Mouse (Mus musculus): ENCODE results near the gene Prrt2.

DNA sequence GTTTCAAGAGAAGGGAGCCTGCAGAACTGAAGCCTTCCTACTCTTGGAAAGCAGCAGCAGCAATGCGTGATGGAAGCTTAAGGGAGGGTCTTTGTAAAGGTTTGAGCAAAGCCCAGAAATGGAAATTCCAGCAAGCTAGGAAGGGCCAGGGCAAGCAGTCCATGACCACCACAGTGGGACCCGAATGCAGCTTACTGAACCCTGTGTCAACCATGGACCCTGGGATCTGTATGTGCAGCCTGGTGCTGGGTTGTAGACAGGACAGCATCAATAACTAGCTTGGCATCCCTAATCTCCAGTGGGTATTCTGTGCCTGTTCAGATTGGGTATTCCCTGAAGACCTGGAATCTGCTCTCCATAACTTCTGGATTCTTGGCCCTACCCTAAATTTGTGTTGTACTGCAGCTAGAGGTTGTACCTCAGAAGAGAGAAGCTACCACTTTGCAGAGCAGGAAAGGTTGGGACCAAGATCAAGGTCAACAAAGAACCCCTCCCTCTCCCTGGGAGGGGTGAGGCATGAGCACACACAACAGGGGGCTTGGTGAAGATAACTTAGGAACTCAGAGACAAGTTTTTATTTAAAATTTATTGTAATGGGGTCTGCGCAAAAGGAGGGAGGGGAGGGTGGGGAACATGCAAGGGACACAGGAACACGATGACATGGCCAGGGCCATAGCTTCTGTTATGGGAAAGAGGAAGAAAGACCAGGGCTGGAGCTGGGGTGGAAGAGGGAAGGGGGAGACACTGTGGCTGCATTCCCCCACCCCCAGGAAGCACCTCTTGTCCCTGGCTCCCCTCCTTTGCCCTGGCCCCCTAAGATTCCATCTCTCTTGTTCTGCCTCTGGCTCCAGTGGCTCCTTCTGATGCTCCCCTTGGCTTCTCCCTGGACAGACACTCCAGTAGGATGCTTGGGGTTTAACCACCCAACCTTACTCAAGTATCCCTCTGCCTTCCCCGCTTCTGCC is 834 bp upstream of the Prrt2 start:
- TF ChIP-seq CTCF (IDR thresholded peaks at IDR 0.05; ENCODE audit: borderline replicate concordance, insufficient read depth, low read depth, low read length) (no peak), POLR2A (IDR thresholded peaks at IDR 0.05; ENCODE audit: borderline replicate concordance, insufficient read depth, low read length) (0 out of 2 replicates have a peak, but pooled peaks have one; percentile 16)

Data from cerebellum, adult 2 months (tissue).